Mouse (Mus musculus): ENCODE measurements around the gene Mrpl14. TPM values are rescaled to one million over a fixed set of nuclear protein-coding genes. Genes with fewer than 3 reads are reported as not detected.

Gene Mrpl14
- total RNA-seq, 1 experiment, result 48.2 TPM

- no peak overlapping the region for H3K9ac ChIP-seq (ENCODE audit: insufficient read depth, low read depth, low read length, poor library complexity, severe bottlenecking)
- peaks cover 9 to 28% of the 10 kb centered on the region in 2 experiments; a peak in 3 of 4 replicates for H3K4me1 ChIP-seq (ENCODE audit: control insufficient read depth in 2 of 2, insufficient read depth in 2 of 2, low read length in 2 of 2, poor library complexity in 1 of 2)
- DNase-seq (ENCODE audit: low read depth, low spot score), result no peak
- H3K9me3 ChIP-seq (ENCODE audit: control insufficient read depth, insufficient read depth, low read depth, low read length), result no peaks in the 10 kb centered on the region
- TF ChIP-seq ZNF384 (IDR thresholded peaks at IDR 0.05; ENCODE audit: low read depth, low read length), result no peak
- H3K36me3 ChIP-seq (ENCODE audit: control insufficient read depth, insufficient read depth, low read length, poor library complexity, severe bottlenecking), result peaks cover 5% of the 10 kb centered on the region; the same call in 1 of the 2 replicates
- no peak overlapping the region for H3K4me3 ChIP-seq (ENCODE audit: insufficient read depth in 1 of 2, low read depth in 1 of 2, low read length in 2 of 2, poor library complexity in 1 of 2, severe bottlenecking in 1 of 2)
- in situ Hi-C loops (cut with MboI; ENCODE audit: low sequenced_read_pairs in 2 of 2, unreplicated experiment in 2 of 2), result no loop called here
- no peak overlapping the region for H3K27ac ChIP-seq (ENCODE audit: insufficient read depth, low read depth, low read length, poor library complexity, severe bottlenecking)
These were observed 13.1 kb downstream of the Mrpl14 start for GRCm38 (mm10) chr17:45699039-45699740.

GRCm38 (mm10) chr17:45700496-45701235, 14.5 kb downstream of the Mrpl14 start:
- no peak overlapping the region for H3K27ac ChIP-seq (ENCODE audit: insufficient read depth, low read depth, low read length, poor library complexity, severe bottlenecking)
- peaks cover 3 to 26% of the 10 kb centered on the region in 2 experiments; a peak in 1 of 4 replicates for H3K4me1 ChIP-seq (ENCODE audit: control insufficient read depth in 2 of 2, insufficient read depth in 2 of 2, low read length in 2 of 2, poor library complexity in 1 of 2)
- TF ChIP-seq ZC3H11A (IDR thresholded peaks at IDR 0.05; ENCODE audit: borderline replicate concordance, low read depth, low read length) (no peak), HCFC1 (IDR thresholded peaks at IDR 0.05; ENCODE audit: borderline replicate concordance, insufficient read depth, low read length) (no peak), CHD2 (IDR thresholded peaks at IDR 0.05; ENCODE audit: low read depth, low read length) (no peak), ZNF384 (IDR thresholded peaks at IDR 0.05; ENCODE audit: low read depth, low read length) (no peak), MAFK (IDR thresholded peaks at IDR 0.05; ENCODE audit: insufficient read depth, low read depth, low read length) (no peak)
- H3K4me3 ChIP-seq (ENCODE audit: insufficient read depth in 1 of 2, low read depth in 1 of 2, low read length in 2 of 2, poor library complexity in 1 of 2, severe bottlenecking in 1 of 2), result no peak overlapping the region
- peaks cover 5% of the 10 kb centered on the region; the same call in 1 of the 2 replicates for H3K36me3 ChIP-seq (ENCODE audit: control insufficient read depth, insufficient read depth, low read length, poor library complexity, severe bottlenecking)
- in situ Hi-C loops (cut with MboI; ENCODE audit: low sequenced_read_pairs in 2 of 2, unreplicated experiment in 2 of 2), result no loop called here
- no peaks in the 10 kb centered on the region for H3K9me3 ChIP-seq (ENCODE audit: control insufficient read depth, insufficient read depth, low read depth, low read length)
- no peak for DNase-seq (ENCODE audit: low read depth, low spot score)
- no peak overlapping the region for H3K9ac ChIP-seq (ENCODE audit: insufficient read depth, low read depth, low read length, poor library complexity, severe bottlenecking)

- Histone ChIP-seq H3K4me3 (ENCODE audit: insufficient read depth in 1 of 2, low read depth in 1 of 2, low read length in 2 of 2, poor library complexity in 1 of 2, severe bottlenecking in 1 of 2) (no peak overlapping the region), H3K9me3 (ENCODE audit: control insufficient read depth, insufficient read depth, low read depth, low read length) (no peaks in the 10 kb centered on the region), H3K27ac (ENCODE audit: insufficient read depth, low read depth, low read length, poor library complexity, severe bottlenecking) (no peak overlapping the region), H3K9ac (ENCODE audit: insufficient read depth, low read depth, low read length, poor library complexity, severe bottlenecking) (no peak overlapping the region), H3K36me3 (ENCODE audit: control insufficient read depth, insufficient read depth, low read length, poor library complexity, severe bottlenecking) (peaks cover 5% of the 10 kb centered on the region; the same call in 1 of the 2 replicates), H3K4me1 (ENCODE audit: control insufficient read depth in 2 of 2, insufficient read depth in 2 of 2, low read length in 2 of 2, poor library complexity in 1 of 2) (peaks cover 3 to 26% of the 10 kb centered on the region in 2 experiments; a peak in 1 of 4 replicates)
- DNase-seq (ENCODE audit: low read depth, low spot score), result no peak
- in situ Hi-C loops (cut with MboI; ENCODE audit: low sequenced_read_pairs in 2 of 2, unreplicated experiment in 2 of 2), result no loop called here
- no peak for TF ChIP-seq MAFK (IDR thresholded peaks at IDR 0.05; ENCODE audit: insufficient read depth, low read depth, low read length)
- no peak for TF ChIP-seq ZNF384 (IDR thresholded peaks at IDR 0.05; ENCODE audit: low read depth, low read length)
- no peak for TF ChIP-seq CHD2 (IDR thresholded peaks at IDR 0.05; ENCODE audit: low read depth, low read length)
- TF ChIP-seq ZC3H11A (IDR thresholded peaks at IDR 0.05; ENCODE audit: borderline replicate concordance, low read depth, low read length), result no peak
- no peak for TF ChIP-seq HCFC1 (IDR thresholded peaks at IDR 0.05; ENCODE audit: borderline replicate concordance, insufficient read depth, low read length)
These were observed 15.1 kb downstream of the Mrpl14 start for GRCm38 (mm10) chr17:45701236-45701591.

GRCm38 (mm10) chr17:45702254-45702653, 16.1 kb downstream of the Mrpl14 start:
- in situ Hi-C loops (cut with MboI; ENCODE audit: low sequenced_read_pairs in 2 of 2, unreplicated experiment in 2 of 2), result no loop called here
- H3K4me1 ChIP-seq (ENCODE audit: control insufficient read depth in 2 of 2, insufficient read depth in 2 of 2, low read length in 2 of 2, poor library complexity in 1 of 2), result peaks cover 0 to 16% of the 10 kb centered on the region in 2 experiments; a peak in 1 of 4 replicates
- no peak overlapping the region for H3K4me3 ChIP-seq (ENCODE audit: insufficient read depth in 1 of 2, low read depth in 1 of 2, low read length in 2 of 2, poor library complexity in 1 of 2, severe bottlenecking in 1 of 2)
- H3K9ac ChIP-seq (ENCODE audit: insufficient read depth, low read depth, low read length, poor library complexity, severe bottlenecking), result no peak overlapping the region
- DNase-seq (ENCODE audit: low read depth, low spot score), result no peak
- no peak overlapping the region for H3K27ac ChIP-seq (ENCODE audit: insufficient read depth, low read depth, low read length, poor library complexity, severe bottlenecking)
- H3K9me3 ChIP-seq (ENCODE audit: control insufficient read depth, insufficient read depth, low read depth, low read length), result no peaks in the 10 kb centered on the region
- peaks cover 5% of the 10 kb centered on the region; the same call in 1 of the 2 replicates for H3K36me3 ChIP-seq (ENCODE audit: control insufficient read depth, insufficient read depth, low read length, poor library complexity, severe bottlenecking)
- no peak for TF ChIP-seq CHD2 (IDR thresholded peaks at IDR 0.05; ENCODE audit: low read depth, low read length)
- no peak for TF ChIP-seq MAFK (IDR thresholded peaks at IDR 0.05; ENCODE audit: insufficient read depth, low read depth, low read length)
- no peak for TF ChIP-seq HCFC1 (IDR thresholded peaks at IDR 0.05; ENCODE audit: borderline replicate concordance, insufficient read depth, low read length)
- TF ChIP-seq ZNF384 (IDR thresholded peaks at IDR 0.05; ENCODE audit: low read depth, low read length), result no peak
- TF ChIP-seq ZC3H11A (IDR thresholded peaks at IDR 0.05; ENCODE audit: borderline replicate concordance, low read depth, low read length), result no peak
